Mouse (Mus musculus) erythroblast, embryonic 14.5 days (primary cell): Measurements from ENCODE around the gene Rp2.

Experiments
- GATA1 ChIP-seq: IDR thresholded peaks from 2 replicates; pipeline ENCODE4 v1.6.1; 2012; ENCODE audit warnings: low read length, inconsistent platforms, mixed read lengths
- TAL1 ChIP-seq: IDR thresholded peaks from 3 replicates; pipeline ENCODE4 v1.6.1; 2012; ENCODE audit warnings: low read length, inconsistent platforms, mixed read lengths

DNA sequence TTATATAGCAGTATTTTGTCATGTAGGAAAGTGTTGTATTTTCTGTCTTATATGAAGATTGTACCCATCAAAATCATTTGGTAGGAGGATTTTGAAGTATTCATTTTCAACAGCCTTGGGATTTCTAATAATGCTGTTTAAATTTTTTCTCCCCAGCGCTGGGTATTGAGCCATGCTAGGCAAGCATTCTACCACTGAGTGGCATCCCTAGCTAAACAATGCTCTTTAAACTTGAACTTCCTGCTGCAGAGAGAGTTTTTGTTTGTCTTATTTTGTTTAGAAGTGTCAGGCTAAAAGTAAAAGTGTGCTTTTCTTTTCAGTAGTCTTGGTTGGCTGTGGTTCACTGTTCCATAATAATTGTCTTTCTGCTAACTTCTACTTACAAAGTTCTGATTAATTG, 1.8 kb downstream of the Rp2 start:
- no peak for TF ChIP-seq TAL1
- TF ChIP-seq GATA1 = no peak
